Comparison of ENCODE assay signal across 8 mouse cellular contexts in the genomic region with DNA sequence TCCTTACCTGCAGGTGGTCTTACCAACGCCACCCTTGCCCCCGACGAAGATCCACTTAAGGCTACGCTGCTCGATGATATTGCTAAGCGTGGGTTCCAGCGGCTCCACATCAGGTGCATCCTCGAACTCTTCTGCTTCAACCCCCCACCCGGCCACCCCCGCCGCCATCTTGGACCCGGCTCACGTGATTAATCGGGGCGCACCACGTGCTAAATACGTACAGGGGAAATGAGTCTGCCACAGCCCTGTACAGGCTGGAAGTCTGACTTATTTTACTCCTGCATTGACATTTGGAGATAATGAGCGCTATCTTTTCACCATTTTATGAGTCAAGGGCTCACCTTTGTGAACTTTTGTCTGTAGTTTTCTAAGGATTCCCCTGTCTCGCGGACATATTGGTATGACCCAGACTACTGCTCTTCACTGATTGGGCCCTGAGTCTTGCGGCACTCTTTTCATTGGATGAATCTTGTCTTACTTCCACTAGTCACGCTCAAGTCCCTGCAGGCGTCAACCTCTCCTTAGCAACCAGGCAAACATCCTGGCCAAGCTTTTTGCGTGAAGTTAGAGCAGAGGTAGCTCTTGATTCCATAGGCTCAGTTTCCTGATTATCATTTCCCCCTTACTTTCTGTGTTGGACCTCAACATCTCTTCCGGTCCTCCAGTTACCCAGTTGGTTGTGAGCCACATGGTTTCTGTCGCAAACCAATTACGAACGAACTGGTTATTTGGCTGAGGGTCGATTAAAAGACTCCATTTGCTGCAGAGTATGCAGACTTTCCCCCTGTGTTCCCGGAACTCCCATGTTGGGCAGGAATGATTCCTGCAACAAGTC. TPM values are rescaled to one million over a fixed set of nuclear protein-coding genes. Genes with fewer than 3 reads are reported as not detected.
DNase-seq lines count a peak whose midpoint lies in the region; ATAC-seq lines count a peak whose summit lies in the region.

A gene (minus strand): TSS at position 184 of the 835 bp plus-strand sequence.

- peak within 1 kb of the TSS; percentile 90 for H3K4me3 ChIP-seq in hindbrain, embryonic 16.5 days (ENCODE audit: low read length)
- peak within 1 kb of the TSS; percentile 99 for H3K4me3 ChIP-seq in macrophage (ENCODE audit: inconsistent target)

- H3K4me1 ChIP-seq in hindbrain, embryonic 16.5 days (ENCODE audit: control insufficient read depth, insufficient read depth, low read depth, low read length), result peaks cover 34% of the 10 kb centered on the region

- H3K9me3 ChIP-seq in hindbrain, embryonic 16.5 days (ENCODE audit: control insufficient read depth, low read length), result no peaks in the 10 kb centered on the region

- H3K4me2 ChIP-seq in hindbrain, embryonic 16.5 days (ENCODE audit: low read length), result peak within 1 kb of the TSS; percentile 95

- whole genome bisulfite sequencing in hindbrain, embryonic 16.5 days, result 6% methylated on average over 30 of the region's 30 CpGs
- WGBS in macrophage (ENCODE audit: missing documents), result 2% methylated on average over 29 of the region's 30 CpGs

- H3K9ac ChIP-seq in hindbrain, embryonic 16.5 days (ENCODE audit: low read depth, low read length), result peak within 1 kb of the TSS; percentile 86

- H3K27me3 ChIP-seq in hindbrain, embryonic 16.5 days (replicated peaks; ENCODE audit: control insufficient read depth, insufficient read depth, low read length), result no peaks in the 10 kb centered on the region

- peak; percentile 95 for DNase-seq in ZHBTc4 (ENCODE audit: low read depth, low spot score)
- peak; percentile 46 to 79 for DNase-seq in cerebellum, postnatal 4 days (ENCODE audit: low spot score in 2 of 2)
- peak; percentile 83 for DNase-seq in gastrocnemius, adult 18-20 months (ENCODE audit: low spot score)
- DNase-seq in left cerebral cortex, adult 18-20 months (ENCODE audit: low spot score in 2 of 2), result peak; percentile 75 to 76
- DNase-seq in right cerebral cortex, adult 18-20 months, result peak; percentile 89
- DNase-seq in urinary bladder, postnatal 25 days (ENCODE audit: low spot score), result peak; percentile 69

- H3K36me3 ChIP-seq in hindbrain, embryonic 16.5 days (ENCODE audit: control insufficient read depth, insufficient read depth, low read length), result peaks cover 13% of the 10 kb centered on the region
- peaks cover 40% of the 10 kb centered on the region for H3K36me3 ChIP-seq in macrophage (ENCODE audit: inconsistent target)

- peaks cover 80% of the 10 kb centered on the region for H3K79me2 ChIP-seq in macrophage (ENCODE audit: inconsistent target)

- peak; percentile 91 for ATAC-seq in hindbrain, embryonic 16.5 days

- peak within 1 kb of the TSS; percentile 70 for H3K27ac ChIP-seq in hindbrain, embryonic 16.5 days (ENCODE audit: low read depth, low read length)
- peak within 1 kb of the TSS; percentile 98 for H3K27ac ChIP-seq in macrophage

RNA-seq across cellular contexts. Expression of the gene that starts here (rescaled TPM):
- total RNA-seq in gastrocnemius, adult 18-20 months (2021), result 10 to 100 TPM; 53.6 to 58.0 TPM
- polyA plus RNA-seq in hindbrain, embryonic 16.5 days (2015; fragmentation: Nextera tagmentation; extraction: Ambion mirVana), result 159 and 170 TPM in 2 replicates
- total RNA-seq in left cerebral cortex, adult 18-20 months (2021), result 100 to 1,000 TPM; 130 to 138 TPM
- 10 to 100 TPM in 25 of 26 experiments, 1 to 10 TPM in 1; 8.4 to 50.7 (median 25.6) TPM for total RNA-seq in macrophage (2018; cell fraction: chromatin; rRNA removed)
- total RNA-seq in macrophage (2018; cell fraction: cytosol; rRNA removed), result 100 to 1,000 TPM in 19 of 26 experiments, 10 to 100 TPM in 7; 81.4 to 136 (median 111) TPM
- total RNA-seq in macrophage (2018; cell fraction: nucleus; rRNA removed), result 10 to 100 TPM; 19.1 to 59.8 (median 38.6) TPM
- polyA plus RNA-seq in macrophage (2018), result 120 to 138 TPM (median 122 TPM) in 3 replicates

Comparison
In these comparisons a context has a peak if more than half of its experiments do, and no peak if none do; other contexts are left out.
1. Peak in every context shown above with its lines: DNase-seq, ATAC-seq, H3K4me3 ChIP-seq and H3K27ac ChIP-seq.